Mouse (Mus musculus) liver, embryonic 14.5 days (tissue): Measurements from ENCODE around the gene Trim11. TPM values are rescaled to one million over a fixed set of nuclear protein-coding genes. Genes with fewer than 3 reads are reported as not detected.

Experiments used
- ATAC-seq: fragments of 200-750 bp; cut with Nextera tagmentation; 2 replicates; pipeline ENCODE4 v1.8.0; 2017; ENCODE audit warnings: moderate number of reproducible peaks, mild to moderate bottlenecking, moderate library complexity; ENCODE audit not compliant: insufficient read depth
- DNase-seq, 3 experiments: peaks; one replicate each; pipeline ENCODE4 v3.0.0-alpha.2; 2012 to 2013; ENCODE audit warnings: low read depth in 3 of 3, low spot score in 3 of 3
- H3K27ac ChIP-seq: fragments of 300-500 bp; sonication (generic); 2 replicates; pipeline ENCODE4 v1.5.1; 2014; ENCODE audit warnings: moderate library complexity, mild to moderate bottlenecking, control low read depth, inconsistent platforms
- H3K27me3 ChIP-seq: fragments of 300-500 bp; sonication (generic); 2 replicates; pipeline ENCODE4 v1.6.1; 2014; ENCODE audit warnings: mild to moderate bottlenecking, low read length, moderate library complexity; ENCODE audit not compliant: control insufficient read depth, insufficient read depth
- H3K36me3 ChIP-seq: fragments of 300-500 bp; sonication (generic); replicated peaks from 2 replicates; pipeline ENCODE4 v1.6.1; 2014; ENCODE audit warnings: low read depth; ENCODE audit not compliant: control insufficient read depth, insufficient read depth
- H3K4me1 ChIP-seq, 2 experiments: fragments of 200-500 bp in 1 of 2; fragments of 300-500 bp in 1 of 2; sonication (generic) in 1 of 2; replicated peaks; 2 replicates each; pipeline ENCODE4 v1.6.1; 2012 to 2014; ENCODE audit warnings: antibody characterized with exemption in 1 of 2, inconsistent platforms in 1 of 2, low read length in 1 of 2; ENCODE audit not compliant: control insufficient read depth in 2 of 2, insufficient read depth in 2 of 2
- H3K4me2 ChIP-seq: fragments of 300-500 bp; sonication (generic); 2 replicates; pipeline ENCODE4 v1.6.1; 2014; ENCODE audit warnings: low read depth, mild to moderate bottlenecking, control low read depth, moderate library complexity
- H3K4me3 ChIP-seq, 2 experiments: fragments of 200-500 bp in 1 of 2; fragments of 300-500 bp in 1 of 2; sonication (generic) in 1 of 2; 2 replicates each; pipeline ENCODE4 v1.5.1; 2012 to 2014; ENCODE audit warnings: low read depth in 2 of 2, low read length in 2 of 2, mild to moderate bottlenecking in 2 of 2, control low read depth in 1 of 2, inconsistent platforms in 1 of 2, moderate library complexity in 1 of 2; ENCODE audit not compliant: insufficient read depth in 1 of 2
- H3K9ac ChIP-seq: fragments of 300-500 bp; sonication (generic); replicated peaks from 2 replicates; pipeline ENCODE4 v1.6.1; 2014; ENCODE audit warnings: mild to moderate bottlenecking, control low read depth, moderate library complexity
- H3K9me3 ChIP-seq: fragments of 300-500 bp; sonication (generic); 2 replicates; pipeline ENCODE4 v1.6.1; 2016; ENCODE audit warnings: low read length, mixed read lengths; ENCODE audit not compliant: control insufficient read depth
- CTCF ChIP-seq: IDR thresholded peaks from 2 replicates; pipeline ENCODE4 v1.5.1; 2016; ENCODE audit warnings: antibody characterized with exemption, low read depth, control low read depth
- EP300 ChIP-seq: IDR thresholded peaks from 2 replicates; pipeline ENCODE4 v1.6.1; 2016; ENCODE audit warnings: antibody characterized with exemption, low read depth
- WGBS: fragments of 180-500 bp; shearing (Covaris S2); extraction: QIAGEN DNeasy Blood & Tissue Kit; methylation state at CpG from one replicate; pipeline ENCODE4 v1.1.7; 2014; ENCODE audit not compliant: insufficient replicate concordance; 5-methylcytosine and 5-hydroxymethylcytosine counted together
- polyA plus RNA-seq, 2 experiments: library from polyadenylated mRNA; depleted of rRNA in 1 of 2; stranded (reverse) in 1 of 2; unstranded in 1 of 2; fragments of >200 nt; fragmentation: Nextera tagmentation in 1 of 2; extraction: Ambion mirVana in 1 of 2; gene quantifications; 2 replicates each; pipeline versions ENCODE4 v1.2.1 to v1.2.3; 2012 to 2014

The Trim11 gene
- polyA plus RNA-seq, 2 experiments, result 6.4 to 8.1 TPM

- Histone ChIP-seq H3K9ac (no peak overlapping the region), H3K4me1 (peaks cover 8 to 24% of the 10 kb centered on the region in 2 experiments), H3K4me3 (no peak overlapping the region), H3K9me3 (peaks cover 3% of the 10 kb centered on the region; the same call in 1 of the 2 replicates), H3K36me3 (peaks cover 10% of the 10 kb centered on the region), H3K27me3 (peaks cover 25% of the 10 kb centered on the region), H3K4me2 (no peak overlapping the region), H3K27ac (no peak overlapping the region)
- 61% methylated on average over 50 of the region's 50 CpGs for WGBS
- ATAC-seq (no peak), DNase-seq (no peak)
- TF ChIP-seq CTCF (peak; percentile 3; the same call in 1 of the 2 replicates), EP300 (no peak)
Observed at GRCm38 (mm10) chr11:58961364-58962177, 16.3 kb upstream of the Trim11 start.

- Histone ChIP-seq H3K36me3 (no peaks in the 10 kb centered on the region), H3K9ac (no peak overlapping the region), H3K27ac (no peak overlapping the region), H3K4me2 (no peak overlapping the region), H3K4me3 (no peak overlapping the region), H3K9me3 (peaks cover 3% of the 10 kb centered on the region; the same call in 1 of the 2 replicates), H3K4me1 (peaks cover 7 to 15% of the 10 kb centered on the region in 2 experiments), H3K27me3 (peaks cover 25% of the 10 kb centered on the region)
- ATAC-seq, result no peak
- WGBS, result 35% methylated on average over 17 of the region's 17 CpGs
- DNase-seq, result no peak
- TF ChIP-seq EP300 (no peak), CTCF (no peak)
Observed at GRCm38 (mm10) chr11:58963543-58963942, 14.3 kb upstream of the Trim11 start.

GRCm38 (mm10) chr11:58964216-58964615 is 13.7 kb upstream of the Trim11 start:
- TF ChIP-seq EP300 (no peak), CTCF (no peak)
- no peak for ATAC-seq
- peaks cover 4 to 9% of the 10 kb centered on the region in 2 experiments for H3K4me1 ChIP-seq

GRCm38 (mm10) chr11:58965001-58965760 is 12.7 kb upstream of the Trim11 start:
- no peaks in the 10 kb centered on the region for H3K36me3 ChIP-seq
- H3K9ac ChIP-seq, result no peak overlapping the region
- H3K9me3 ChIP-seq, result peaks cover 3% of the 10 kb centered on the region; the same call in 1 of the 2 replicates
- ATAC-seq, result no peak
- H3K27ac ChIP-seq, result no peak overlapping the region
- peaks cover 25% of the 10 kb centered on the region for H3K27me3 ChIP-seq
- no peak overlapping the region for H3K4me3 ChIP-seq
- DNase-seq, result no peak
- H3K4me2 ChIP-seq, result no peak overlapping the region
- 39% methylated on average over 12 of the region's 12 CpGs for WGBS
- 0 out of 4 replicates have a peak, but pooled peaks cover 0 to 4% of the 10 kb centered on the region in 2 experiments for H3K4me1 ChIP-seq
- TF ChIP-seq CTCF, result no peak
- no peak for TF ChIP-seq EP300

More at GRCm38 (mm10) chr11:58964216-58964615, 13.7 kb upstream of the Trim11 start:
- peaks cover 25% of the 10 kb centered on the region for H3K27me3 ChIP-seq
- H3K36me3 ChIP-seq, result no peaks in the 10 kb centered on the region
- peaks cover 3% of the 10 kb centered on the region; the same call in 1 of the 2 replicates for H3K9me3 ChIP-seq
- no peak overlapping the region for H3K27ac ChIP-seq
- H3K4me2 ChIP-seq, result no peak overlapping the region
- no peak overlapping the region for H3K4me3 ChIP-seq
- no peak overlapping the region for H3K9ac ChIP-seq
- 72% methylated on average over 7 of the region's 7 CpGs for WGBS
- no peak for DNase-seq

GRCm38 (mm10) chr11:58967346-58967745 is 10.5 kb upstream of the Trim11 start:
- H3K4me1 ChIP-seq, result 0 out of 4 replicates have a peak, but pooled peaks cover 0 to 4% of the 10 kb centered on the region in 2 experiments
- H3K27me3 ChIP-seq, result peaks cover 11% of the 10 kb centered on the region
- TF ChIP-seq EP300 (no peak), CTCF (peak; percentile 65)
- ATAC-seq, result no peak
- H3K9me3 ChIP-seq, result no peaks in the 10 kb centered on the region
- H3K36me3 ChIP-seq, result no peaks in the 10 kb centered on the region
- H3K9ac ChIP-seq, result no peak overlapping the region
- DNase-seq, result no peak
- WGBS, result 77% methylated on average over 1 of the region's 1 CpGs
- H3K4me2 ChIP-seq, result no peak overlapping the region
- H3K27ac ChIP-seq, result no peak overlapping the region
- no peak overlapping the region for H3K4me3 ChIP-seq
